Mouse (Mus musculus) kidney, adult 2 months (tissue): ENCODE results near the gene Upk3b. TPM values are rescaled to one million over a fixed set of nuclear protein-coding genes. Genes with fewer than 3 reads are reported as not detected.
"Not testable (repeated sequence)": the region's sequence is repeated elsewhere in the genome, so short reads cannot be mapped to it uniquely, and the experiment has no call there.

Experiments used
- DNase-seq: peaks from one replicate; pipeline ENCODE4 v3.0.0; 2021
- H3K27ac ChIP-seq: fragments of 200-500 bp; 2 replicates; pipeline ENCODE4 v1.5.1; 2012; ENCODE audit warnings: low read depth, low read length, control low read depth, inconsistent platforms; ENCODE audit not compliant: insufficient read depth
- H3K27me3 ChIP-seq: fragments of 200-500 bp; replicated peaks from 2 replicates; pipeline ENCODE4 v1.6.1; 2012; ENCODE audit warnings: mild to moderate bottlenecking, moderate library complexity, low read length, inconsistent platforms; ENCODE audit not compliant: control insufficient read depth, insufficient read depth
- H3K36me3 ChIP-seq: fragments of 200-500 bp; 2 replicates; pipeline ENCODE4 v1.6.1; 2012; ENCODE audit warnings: mild to moderate bottlenecking, moderate library complexity, low read length, inconsistent platforms; ENCODE audit not compliant: control insufficient read depth, insufficient read depth
- H3K4me1 ChIP-seq: fragments of 200-500 bp; 2 replicates; pipeline ENCODE4 v1.6.1; 2011; ENCODE audit warnings: low read length; ENCODE audit not compliant: control insufficient read depth, insufficient read depth
- H3K4me3 ChIP-seq: fragments of 200-500 bp; 2 replicates; pipeline ENCODE4 v1.5.1; 2011; ENCODE audit warnings: mild to moderate bottlenecking, low read depth, low read length, control low read depth; ENCODE audit not compliant: insufficient read depth
- CTCF ChIP-seq: fragments of 200-500 bp; conservative IDR thresholded peaks from 2 replicates; pipeline ENCODE4 v1.5.1; 2011; ENCODE audit warnings: low read depth, mild to moderate bottlenecking, control low read depth, low read length, moderate library complexity, mixed read lengths; ENCODE audit not compliant: insufficient read depth, insufficient read length
- POLR2A ChIP-seq: fragments of 200-500 bp; IDR thresholded peaks from one replicate; pipeline ENCODE4 v1.6.1; 2011; ENCODE audit warnings: low read depth, low read length, control low read depth
- WGBS: fragments of 180-500 bp; shearing (Covaris S2); methylation state at CpG from one replicate; pipeline ENCODE4 v1.1.7; 2018; 5-methylcytosine and 5-hydroxymethylcytosine counted together
- polyA plus RNA-seq: library from polyadenylated mRNA; depleted of rRNA; stranded (reverse); fragments of >200 nt; gene quantifications from 2 replicates; pipeline ENCODE4 v1.2.3, GENCODE M21; 2012

Upk3b gene
- polyA plus RNA-seq, 1 experiment, result 7.7 TPM

- Histone ChIP-seq H3K4me3 (no peak overlapping the region), H3K27me3 (no peaks in the 10 kb centered on the region), H3K27ac (no peak overlapping the region), H3K4me1 (no peaks in the 10 kb centered on the region), H3K36me3 (no peaks in the 10 kb centered on the region)
- peak; percentile 88 for DNase-seq
- WGBS, result under 1% methylated on average over 10 of the region's 10 CpGs
- TF ChIP-seq POLR2A (no peak), CTCF (peak; percentile 80)
Observed at GRCm38 (mm10) chr5:136045987-136046386, 7.7 kb downstream of the Upk3b start.

GRCm38 (mm10) chr5:136048541-136048940 is 10.2 kb downstream of the Upk3b start:
- not testable (repeated sequence) for H3K27ac ChIP-seq, H3K4me1 ChIP-seq, H3K27me3 ChIP-seq, H3K4me3 ChIP-seq, DNase-seq, H3K36me3 ChIP-seq

DNA sequence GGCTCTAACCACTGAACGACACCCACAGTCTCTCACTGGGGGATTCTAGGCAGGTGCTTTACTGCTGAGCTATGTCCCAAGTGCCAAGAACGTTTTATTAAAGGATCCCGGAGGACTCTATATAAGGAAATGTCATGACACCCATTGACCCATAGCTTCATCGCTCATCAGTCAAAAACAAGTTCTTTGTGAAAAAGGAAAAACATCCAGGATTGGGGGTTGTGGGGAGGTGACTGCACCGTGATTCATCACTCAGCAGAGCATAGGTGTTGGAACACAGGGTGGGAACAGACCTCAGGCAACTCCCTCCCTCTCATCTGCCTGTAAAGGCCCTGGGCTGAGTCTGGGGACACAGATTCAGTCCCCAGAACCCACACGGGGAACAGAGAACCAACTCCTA is 11.6 kb downstream of the Upk3b start:
- peak; percentile 36 for DNase-seq
- Histone ChIP-seq H3K27ac (no peak overlapping the region), H3K4me1 (peaks cover 3% of the 10 kb centered on the region; the same call in 1 of the 2 replicates), H3K36me3 (no peaks in the 10 kb centered on the region), H3K4me3 (no peak overlapping the region), H3K27me3 (no peaks in the 10 kb centered on the region)
- WGBS, result 43% methylated on average over 6 of the region's 6 CpGs
- TF ChIP-seq CTCF (no peak), POLR2A (no peak)

GRCm38 (mm10) chr5:136051231-136052085 is 13.2 kb downstream of the Upk3b start:
- 15% methylated on average over 10 of the region's 10 CpGs for WGBS
- Histone ChIP-seq H3K36me3 (no peaks in the 10 kb centered on the region), H3K27me3 (no peaks in the 10 kb centered on the region), H3K4me3 (no peak overlapping the region), H3K4me1 (peaks cover 3% of the 10 kb centered on the region; the same call in 1 of the 2 replicates), H3K27ac (peak overlapping the region; percentile 65)
- DNase-seq, result peak; percentile 93
- no peak for TF ChIP-seq CTCF
- TF ChIP-seq POLR2A, result no peak

- DNase-seq, result peak; percentile 77
- H3K27me3 ChIP-seq, result no peaks in the 10 kb centered on the region
- H3K27ac ChIP-seq, result no peak overlapping the region
- no peaks in the 10 kb centered on the region for H3K36me3 ChIP-seq
- H3K4me3 ChIP-seq, result no peak overlapping the region
- WGBS, result 68% methylated on average over 8 of the region's 8 CpGs
- H3K4me1 ChIP-seq, result peaks cover 3% of the 10 kb centered on the region; the same call in 1 of the 2 replicates
- TF ChIP-seq CTCF (no peak), POLR2A (no peak)
Observed at GRCm38 (mm10) chr5:136052861-136053655, 14.8 kb downstream of the Upk3b start.

- H3K27ac ChIP-seq, result no peak within 1 kb of the TSS
- TF ChIP-seq POLR2A (no peak), CTCF (no peak)
- no peaks in the 10 kb centered on the region for H3K36me3 ChIP-seq
- no peaks in the 10 kb centered on the region for H3K27me3 ChIP-seq
- DNase-seq, result no peak
- 87% methylated on average over 11 of the region's 11 CpGs for WGBS
- H3K4me3 ChIP-seq, result no peak within 1 kb of the TSS
- peaks cover 3% of the 10 kb centered on the region; the same call in 1 of the 2 replicates for H3K4me1 ChIP-seq
Observed at GRCm38 (mm10) chr5:136054301-136055077, 16.2 kb downstream of the Upk3b start, which contains the start of gene Upk3bl. TSS of gene Upk3bl (plus strand) at chr5:136054492.
